Mouse (Mus musculus): Measurements from ENCODE around the gene Olfr1437.
"Not testable (repeated sequence)": the region's sequence is repeated elsewhere in the genome, so short reads cannot be mapped to it uniquely, and the experiment has no call there.

Olfr1437 gene

DNA sequence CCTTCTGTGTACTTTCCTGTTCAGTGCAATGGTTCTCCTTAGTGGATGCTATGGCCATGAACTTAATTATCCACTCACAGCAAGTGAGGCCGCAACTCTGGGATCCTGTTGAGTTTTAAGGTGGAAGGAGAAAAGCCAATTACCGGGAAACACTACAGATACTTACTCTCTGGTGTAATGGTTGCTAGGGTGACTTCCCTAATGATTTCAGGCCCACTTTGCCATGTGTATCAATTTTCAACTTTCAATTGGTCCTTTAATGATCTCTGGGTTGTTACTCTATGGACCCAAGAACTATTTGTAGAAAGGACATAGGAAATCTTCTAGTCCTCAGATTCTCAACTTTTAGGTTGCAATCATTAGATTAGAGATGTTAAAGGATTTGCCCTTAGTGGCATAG, at the start of gene Olfr1437:
TSS of gene Olfr1437 (minus strand) at position 101 of the 400 bp plus-strand sequence.
- in situ Hi-C loops (cut with MboI, MseI), result no loop called here

DNA sequence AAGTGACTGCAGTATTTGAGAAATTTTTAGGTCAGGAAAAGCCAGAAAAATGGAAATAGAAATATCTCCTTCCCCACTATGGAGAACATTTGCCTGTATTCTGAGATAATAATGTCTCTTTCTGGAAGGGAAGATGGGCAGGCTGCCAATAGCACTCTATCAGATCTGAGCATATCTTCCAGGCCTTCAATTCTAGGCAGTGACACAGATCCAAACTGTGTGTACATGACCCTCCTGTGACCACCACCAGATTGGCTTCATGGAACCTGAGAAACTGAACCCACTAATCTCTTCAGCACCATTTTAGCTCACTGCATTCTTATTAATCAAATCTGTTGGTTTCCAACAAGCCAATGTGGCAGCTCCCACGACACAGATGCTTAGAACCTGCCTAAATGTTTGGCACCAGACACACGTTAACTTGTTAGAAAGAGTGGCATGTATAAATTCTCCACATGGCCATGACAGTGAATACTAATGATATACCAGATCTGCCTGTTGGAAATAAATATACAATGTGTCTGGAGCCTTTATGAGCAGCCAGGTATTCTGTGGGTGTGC, 49.6 kb upstream of the Olfr1437 start:
- in situ Hi-C loops (cut with MboI, MseI), result loop anchor here (25.0 kb wide), 1 partner anchor 1038 kb away; the partner anchor contains the start of gene Olfr1469

DNA sequence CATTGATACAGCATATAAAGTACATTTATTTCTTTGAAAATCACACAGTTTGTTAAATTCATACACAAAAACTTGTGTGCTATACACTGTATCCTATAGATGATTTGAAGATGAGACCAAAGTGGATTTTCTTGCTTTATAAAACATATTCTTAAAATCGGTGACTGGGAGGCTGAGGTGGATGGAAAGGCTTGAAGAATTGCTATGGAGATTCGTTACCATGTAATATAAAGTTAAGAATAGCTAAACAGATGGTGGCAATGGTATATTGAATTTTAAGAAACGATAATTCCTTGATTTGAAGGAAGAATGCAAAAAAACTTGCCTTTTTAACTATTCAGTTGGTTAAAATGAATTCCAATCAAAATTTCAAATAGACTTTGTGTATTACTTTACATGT, 48.1 kb upstream of the Olfr1437 start:
- in situ Hi-C loops (cut with MboI, MseI), result no loop called here

DNA sequence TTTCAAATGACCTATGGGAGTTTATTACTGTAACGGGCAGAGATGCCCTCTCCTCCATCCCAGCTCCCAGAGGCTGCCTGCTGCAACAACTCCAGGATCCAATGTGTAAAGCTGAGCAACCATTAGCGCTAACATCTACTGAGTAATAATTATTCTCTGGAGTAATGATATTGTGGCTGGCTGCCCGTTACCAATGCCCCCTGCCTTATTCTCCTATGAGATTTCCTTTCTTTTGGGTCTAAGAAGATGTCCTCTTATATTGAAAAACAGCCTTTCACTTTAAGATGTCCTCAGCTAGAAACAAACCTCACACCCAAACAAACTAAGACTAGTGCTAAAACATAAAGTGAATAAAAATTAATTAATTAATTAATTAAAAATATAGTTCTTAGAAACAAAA, 10.9 kb upstream of the Olfr1437 start, which contains the start of gene Olfr1438-ps1:
TSS of gene Olfr1438-ps1 (minus strand) at position 101 of the 400 bp plus-strand sequence.
- in situ Hi-C loops (cut with MboI, MseI), result no loop called here

DNA sequence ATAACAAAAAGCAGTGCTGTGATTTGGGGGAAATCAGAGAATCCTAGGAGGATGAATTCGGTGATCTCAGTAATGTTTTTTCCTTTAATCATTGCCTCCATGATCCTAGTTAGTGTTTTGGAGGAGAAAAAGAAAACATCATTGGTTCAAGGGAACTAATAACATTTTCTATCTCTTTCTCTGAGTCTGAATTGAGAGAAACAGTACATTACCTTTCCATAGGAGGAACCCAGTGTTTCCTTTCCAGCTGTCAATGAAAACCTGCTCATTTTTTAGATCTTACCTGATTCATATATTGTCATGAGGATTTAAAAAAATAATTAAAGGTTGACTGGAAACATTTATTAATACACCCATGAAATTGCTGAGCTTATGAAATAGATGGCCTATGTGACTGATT, 25.9 kb downstream of the Olfr1437 start, which contains the start of gene Olfr1436:
TSS of gene Olfr1436 (minus strand) at position 101 of the 400 bp plus-strand sequence.
- in situ Hi-C loops (cut with MboI, MseI), result not testable (repeated sequence)

- in situ Hi-C loops (cut with MboI, MseI), result no loop called here
Observed at GRCm38 (mm10) chr19:12292979-12293378, 31.9 kb downstream of the Olfr1437 start.

- in situ Hi-C loops (cut with MboI, MseI), result no loop called here
Observed at GRCm38 (mm10) chr19:12279554-12279953, 45.3 kb downstream of the Olfr1437 start, which contains the start of gene Olfr1434. Gene Olfr1434, plus strand, starts transcription at chr19:12279854.

Measured in regulatory T cell (primary cell).